ENCODE assay signal across 22 mouse cellular contexts in the genomic region with DNA sequence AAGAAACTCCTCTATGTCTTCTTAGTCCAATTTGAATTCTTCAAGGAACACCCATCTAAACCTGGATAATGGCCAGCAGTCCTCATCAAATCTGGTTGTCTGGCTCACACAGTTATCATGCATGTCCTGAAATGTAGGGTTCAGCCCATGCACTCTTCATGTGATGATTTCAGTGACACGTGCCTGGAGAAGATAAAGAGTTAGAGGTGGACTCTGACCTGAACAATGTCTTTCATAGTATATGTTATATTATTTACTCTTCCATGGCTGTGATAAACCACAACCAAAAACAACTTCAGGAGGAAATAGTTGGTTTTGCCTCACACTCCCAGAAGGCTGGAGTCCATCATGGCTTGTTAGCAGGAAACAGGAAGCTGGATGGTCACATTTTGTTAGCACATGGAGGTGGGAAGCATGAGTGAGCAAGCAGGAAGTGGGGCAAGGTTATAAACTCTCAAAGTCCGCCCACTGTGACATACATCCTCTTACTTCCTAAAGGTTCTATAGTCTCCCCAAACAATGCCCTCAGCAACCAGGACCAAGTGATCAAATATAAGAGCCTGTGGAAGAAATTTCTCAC. TPM values are rescaled to one million over a fixed set of nuclear protein-coding genes. Genes with fewer than 3 reads are reported as not detected.
DNase-seq lines count a peak whose midpoint lies in the region; ATAC-seq and TF ChIP-seq lines count a peak whose summit lies in the region.
"Had no signal": no experiment of that assay in that cellular context is flagged by ENCODE, and none has a peak within 500 bp of the region (broad histone marks: within the 10 kb centered on the region; RNA-seq: fewer than 3 reads in every experiment).

No protein-coding gene starts in this region.

- ATAC-seq in megakaryocyte, adult 5-6 weeks (ENCODE audit: poor library complexity, severe bottlenecking): peak; percentile 79
- ATAC-seq in stomach, postnatal 0 days (ENCODE audit: low FRiP score, low TSS enrichment): peak; percentile 74
- ATAC-seq: CD4-positive, CD25-positive, alpha-beta regulatory T cell, adult 4 months; forebrain, embryonic 13.5 days; hindbrain, postnatal 0 days had no signal

- WGBS in stomach, postnatal 0 days: 80% methylated on average over 2 of the region's 2 CpGs

- no peak for TF ChIP-seq RAD21 in MEL (IDR thresholded peaks at IDR 0.05; ENCODE audit: low read depth, low read length)

- H3K4me1 ChIP-seq in MEL (ENCODE audit: control insufficient read depth in 1 of 2, insufficient read depth in 2 of 2, low read length in 2 of 2): peaks cover 12 to 35% of the 10 kb centered on the region in 2 experiments
- no peaks in the 10 kb centered on the region for H3K4me1 ChIP-seq in stomach, postnatal 0 days (replicated peaks; ENCODE audit: control insufficient read depth, insufficient read depth)

- no peaks in the 10 kb centered on the region; the same call in 1 of the 2 replicates for H3K79me2 ChIP-seq in MEL (ENCODE audit: control insufficient read depth, insufficient read depth, low read length, poor library complexity)

- no peak overlapping the region for H3K9ac ChIP-seq in MEL (ENCODE audit: control insufficient read depth, low read depth, low read length, poor library complexity, severe bottlenecking)
- H3K9ac ChIP-seq in stomach, postnatal 0 days (ENCODE audit: low read length): no peak overlapping the region
- H3K9ac ChIP-seq: forebrain, embryonic 13.5 days; hindbrain, embryonic 13.5 days had no signal

- H3K4me3 ChIP-seq in MEL (ENCODE audit: control insufficient read depth in 1 of 2, insufficient read depth in 1 of 2, low read depth in 2 of 2, low read length in 2 of 2): no peak overlapping the region
- no peak overlapping the region for H3K4me3 ChIP-seq in stomach, postnatal 0 days (ENCODE audit: low read depth, low read length)
- H3K4me3 ChIP-seq: embryonic facial prominence, embryonic 10.5 days; forebrain, embryonic 13.5 days; gastrocnemius, adult 2 months; heart, embryonic 10.5 days; hindbrain, embryonic 13.5 days had no signal

- H3K36me3 ChIP-seq in MEL (ENCODE audit: control insufficient read depth in 1 of 2, insufficient read depth in 2 of 2, low read length in 2 of 2): peaks cover 0 to 17% of the 10 kb centered on the region in 2 experiments; a peak in 2 of 4 replicates
- H3K36me3 ChIP-seq in stomach, postnatal 0 days (ENCODE audit: control insufficient read depth, insufficient read depth, low read length): no peaks in the 10 kb centered on the region
- H3K36me3 ChIP-seq: embryonic facial prominence, embryonic 10.5 days; G1E; heart, embryonic 10.5 days; hindbrain, embryonic 13.5 days had no signal

- H3K27me3 ChIP-seq in MEL (ENCODE audit: control insufficient read depth in 1 of 2, insufficient read depth in 2 of 2, low read length in 2 of 2): no peaks in the 10 kb centered on the region
- no peaks in the 10 kb centered on the region for H3K27me3 ChIP-seq in stomach, postnatal 0 days (ENCODE audit: control insufficient read depth, insufficient read depth, low read length)
- H3K27me3 ChIP-seq: forebrain, embryonic 13.5 days; hindbrain, embryonic 13.5 days had no signal

- no peak overlapping the region for H3K27ac ChIP-seq in MEL (ENCODE audit: control insufficient read depth, low read depth, low read length)
- no peak overlapping the region for H3K27ac ChIP-seq in stomach, postnatal 0 days (replicated peaks)
- H3K27ac ChIP-seq: embryonic facial prominence, embryonic 10.5 days; forebrain, embryonic 13.5 days; gastrocnemius, adult 2 months; heart, embryonic 10.5 days; hindbrain, embryonic 13.5 days; hindbrain, postnatal 0 days had no signal

- no peak for TF ChIP-seq CTCF in MEL (IDR thresholded peaks at IDR 0.05 in 2 of 3, conservative IDR thresholded peaks at IDR 0.05 in 1 of 3; ENCODE audit: control insufficient read depth in 1 of 3, insufficient read depth in 1 of 3, low read depth in 2 of 3, low read length in 3 of 3, poor library complexity in 1 of 3, severe bottlenecking in 1 of 3)
- TF ChIP-seq CTCF in stomach, postnatal 0 days (IDR thresholded peaks at IDR 0.05; ENCODE audit: low read depth): no peak

- H3K9me3 ChIP-seq in MEL (replicated peaks; ENCODE audit: insufficient read depth, low read length): no peaks in the 10 kb centered on the region
- no peaks in the 10 kb centered on the region for H3K9me3 ChIP-seq in stomach, postnatal 0 days (ENCODE audit: control insufficient read depth, low read length)
- H3K9me3 ChIP-seq: embryonic facial prominence, embryonic 10.5 days; forebrain, embryonic 13.5 days; G1E; heart, embryonic 10.5 days; hindbrain, embryonic 13.5 days had no signal

- TF ChIP-seq POLR2A in MEL (IDR thresholded peaks at IDR 0.05; ENCODE audit: control insufficient read depth in 1 of 2, insufficient read depth in 1 of 2, low read depth in 1 of 2, low read length in 2 of 2, poor library complexity in 1 of 2): no peak

- DNase-seq in 416B (ENCODE audit: low read depth): peak; percentile 49
- DNase-seq in MEL (ENCODE audit: low read depth, low spot score): peak; percentile 48
- DNase-seq in stomach, postnatal 0 days (ENCODE audit: low spot score): no peak
- DNase-seq in adrenal gland, adult 8-10 months: no peak
- no peak for DNase-seq in adrenal gland, postnatal 4 days (ENCODE audit: low spot score in 2 of 2)
- DNase-seq: adrenal gland, postnatal 14 days; B cell, adult 2 months; cerebellum, adult 18-20 months; cerebellum, adult 9-11 months; cerebellum, postnatal 36 days; gastrocnemius, adult 2 months; gastrocnemius, postnatal 25 days; heart, adult 18-20 months; heart, postnatal 10 days had no signal

- TF ChIP-seq EP300 in MEL (IDR thresholded peaks at IDR 0.05; ENCODE audit: low read depth in 1 of 2, low read length in 2 of 2): 0 out of 4 replicates have a peak, but pooled peaks of 1 of the 2 experiments have one; percentile 17
- TF ChIP-seq EP300 in stomach, postnatal 0 days (optimal IDR thresholded peaks at IDR 0.05): no peak

- H3K4me2 ChIP-seq in stomach, postnatal 0 days (replicated peaks; ENCODE audit: low read depth): no peak overlapping the region
- H3K4me2 ChIP-seq: forebrain, embryonic 13.5 days; hindbrain, embryonic 13.5 days had no signal

TF ChIP-seq in MEL, 35 proteins besides CTCF, POLR2A, EP300 and RAD21:
- TF ChIP-seq NELFE (IDR thresholded peaks at IDR 0.05; ENCODE audit: low read depth, low read length) (no peak), CHD2 (IDR thresholded peaks at IDR 0.05; ENCODE audit: low read length) (no peak), MXI1 (IDR thresholded peaks at IDR 0.05; ENCODE audit: low read depth, low read length) (no peak), MEF2A (IDR thresholded peaks at IDR 0.05; ENCODE audit: extremely low read depth, insufficient replicate concordance, low read depth, low read length, poor library complexity, severe bottlenecking) (no peak), MAX (IDR thresholded peaks at IDR 0.05; ENCODE audit: low read length) (peak; percentile 64), KAT2A (conservative IDR thresholded peaks at IDR 0.05; ENCODE audit: low read depth, low read length) (no peak), MAZ (IDR thresholded peaks at IDR 0.05; ENCODE audit: low read depth, low read length) (no peak), TBP (IDR thresholded peaks at IDR 0.05; ENCODE audit: low read depth, low read length) (no peak), MAFK (IDR thresholded peaks at IDR 0.05; ENCODE audit: borderline replicate concordance, low read depth, low read length) (no peak), HCFC1 (IDR thresholded peaks at IDR 0.05; ENCODE audit: low read depth, low read length) (no peak), POLR2AphosphoS2 (IDR thresholded peaks at IDR 0.05; ENCODE audit: low read length) (no peak), JUND (IDR thresholded peaks at IDR 0.05; ENCODE audit: low read depth, low read length) (no peak), MYB (IDR thresholded peaks at IDR 0.05; ENCODE audit: low read depth, low read length) (no peak), ZNF384 (IDR thresholded peaks at IDR 0.05; ENCODE audit: low read depth, low read length) (no peak), ZKSCAN1 (IDR thresholded peaks at IDR 0.05; ENCODE audit: low read depth, low read length) (no peak), ZC3H11A (IDR thresholded peaks at IDR 0.05; ENCODE audit: low read depth, low read length) (no peak), UBTF (IDR thresholded peaks at IDR 0.05; ENCODE audit: borderline replicate concordance, insufficient read depth, low read depth, low read length) (no peak), TAL1 (IDR thresholded peaks at IDR 0.05; ENCODE audit: low read length) (no peak), ELF1 (IDR thresholded peaks at IDR 0.05; ENCODE audit: low read depth, low read length) (peak; percentile 50; the same call in 1 of the 2 replicates), BHLHE40 (IDR thresholded peaks at IDR 0.05; ENCODE audit: borderline replicate concordance, low read depth, low read length) (peak; percentile 69), GABPA (IDR thresholded peaks at IDR 0.05; ENCODE audit: low read depth, low read length) (no peak), MYC (IDR thresholded peaks at IDR 0.05; ENCODE audit: low read depth, low read length) (peak; percentile 73), SIN3A (IDR thresholded peaks at IDR 0.05; ENCODE audit: low read length) (no peak)

RNA-seq across cellular contexts. Expression of gene Herc1, which starts 49.7 kb away (rescaled TPM):
- total RNA-seq in MEL (2012; rRNA removed): 23.2 and 29.2 TPM in 2 replicates
- 10 to 100 TPM; 22.7 to 28.8 TPM for polyA plus RNA-seq in MEL (2012; ENCODE audit: insufficient read depth in 1 of 2, insufficient read length in 2 of 2, low read depth in 1 of 2, low replicate concordance in 2 of 2, missing spikeins in 1 of 2)
- 38.5 and 42.3 TPM in 2 replicates for total RNA-seq in megakaryocyte, adult 5-6 weeks (2015)
- 71.7 and 82.0 TPM in 2 replicates for total RNA-seq in megakaryocyte, adult 5-6 weeks (2017)
- polyA plus RNA-seq in stomach, postnatal 0 days (2015; fragmentation: Nextera tagmentation; extraction: Ambion mirVana): 7.7 and 8.1 TPM in 2 replicates
- total RNA-seq in adrenal gland, adult 8-10 months (2022): 10 to 100 TPM; 41.9 to 78.0 (median 53.1) TPM
- total RNA-seq in adrenal gland, postnatal 4 days (2021): 10 to 100 TPM; 43.3 to 51.3 TPM

Comparison
In these comparisons a context has a peak if more than half of its experiments do, and no peak if none do; other contexts are left out.
1. DNase-seq: peak in 416B (single experiment) and MEL (single experiment); none in stomach, postnatal 0 days (single experiment), adrenal gland, adult 8-10 months (single experiment) and adrenal gland, postnatal 4 days (0 of 2).